Mouse (Mus musculus): Measurements from ENCODE around the gene Abraxas2.

Gene Abraxas2

DNA sequence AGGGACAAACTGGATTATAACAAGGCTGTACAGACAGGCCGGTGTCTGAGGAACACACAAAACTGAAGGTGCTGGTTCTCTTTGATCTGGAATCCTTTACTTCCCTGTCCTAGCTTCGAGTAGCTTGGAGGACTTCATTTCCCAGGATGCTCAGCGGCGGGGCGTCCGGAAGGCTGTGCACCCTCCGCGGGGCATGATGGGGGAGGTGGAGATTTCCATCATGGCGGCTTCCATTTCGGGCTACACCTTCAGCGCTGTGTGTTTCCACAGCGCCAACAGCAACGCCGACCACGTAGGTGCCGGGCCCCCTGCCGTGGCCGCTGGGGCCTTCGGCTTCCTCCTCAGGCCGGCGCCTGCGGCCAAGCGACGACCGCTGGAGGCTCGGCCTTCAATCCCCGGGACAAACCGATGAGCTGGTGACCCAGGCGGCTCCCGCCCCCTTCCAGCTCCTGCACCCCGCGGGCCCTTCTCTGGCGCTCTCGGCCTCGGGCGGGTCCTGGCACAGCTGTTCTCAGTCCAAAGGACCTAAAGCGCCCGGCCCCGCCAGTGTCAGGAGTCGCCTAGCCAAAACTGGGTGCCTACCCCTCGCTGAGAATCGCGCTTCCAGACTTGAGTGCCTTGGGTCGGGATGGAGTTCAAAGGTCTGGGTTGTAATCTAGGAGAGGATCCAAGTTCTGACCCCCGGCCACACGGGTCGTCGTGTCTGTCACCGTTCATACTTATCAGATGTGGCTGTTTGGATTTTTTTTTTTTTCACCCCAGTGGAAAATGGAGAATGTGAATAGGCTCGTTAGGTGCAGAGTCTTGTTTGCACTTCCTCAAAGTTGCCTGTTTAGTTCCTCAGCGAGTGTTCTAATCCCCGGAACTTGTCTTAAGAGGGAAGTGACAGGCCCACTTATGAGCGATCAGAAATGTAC is at the start of gene Abraxas2:
Gene Abraxas2, plus strand, starts transcription at position 184 of the 917 bp plus-strand sequence.
- peak; percentile 89 for DNase-seq (ENCODE audit: low read depth, low spot score)

GRCm38 (mm10) chr7:132809721-132810120 is 49.3 kb upstream of the Abraxas2 start:
- no peak for DNase-seq (ENCODE audit: low read depth, low spot score)

DNA sequence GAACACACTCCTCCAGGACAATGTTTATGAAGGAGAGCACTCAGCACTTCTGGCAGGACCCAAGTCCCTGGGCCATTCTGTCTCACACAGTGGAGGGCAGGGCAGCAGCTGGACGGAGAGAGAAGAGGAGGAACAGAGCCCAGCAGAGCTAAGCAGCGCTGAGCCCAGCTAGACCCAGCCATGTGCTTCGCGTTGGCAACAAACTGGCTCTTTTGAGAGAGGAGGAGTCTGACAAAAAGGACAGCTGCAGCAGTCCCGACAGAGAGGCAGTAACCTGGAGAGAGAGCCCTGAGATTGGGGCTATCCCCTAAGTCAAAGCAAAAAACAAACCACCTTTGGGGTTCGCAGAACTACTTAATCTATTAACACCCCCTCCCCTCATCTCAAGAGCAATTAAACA is 48.7 kb upstream of the Abraxas2 start:
- DNase-seq (ENCODE audit: low read depth, low spot score): no peak

GRCm38 (mm10) chr7:132810879-132811278 is 48.1 kb upstream of the Abraxas2 start:
- DNase-seq (ENCODE audit: low read depth, low spot score): no peak

GRCm38 (mm10) chr7:132811716-132812618 is 47.1 kb upstream of the Abraxas2 start:
- DNase-seq (ENCODE audit: low read depth, low spot score): no peak

DNA sequence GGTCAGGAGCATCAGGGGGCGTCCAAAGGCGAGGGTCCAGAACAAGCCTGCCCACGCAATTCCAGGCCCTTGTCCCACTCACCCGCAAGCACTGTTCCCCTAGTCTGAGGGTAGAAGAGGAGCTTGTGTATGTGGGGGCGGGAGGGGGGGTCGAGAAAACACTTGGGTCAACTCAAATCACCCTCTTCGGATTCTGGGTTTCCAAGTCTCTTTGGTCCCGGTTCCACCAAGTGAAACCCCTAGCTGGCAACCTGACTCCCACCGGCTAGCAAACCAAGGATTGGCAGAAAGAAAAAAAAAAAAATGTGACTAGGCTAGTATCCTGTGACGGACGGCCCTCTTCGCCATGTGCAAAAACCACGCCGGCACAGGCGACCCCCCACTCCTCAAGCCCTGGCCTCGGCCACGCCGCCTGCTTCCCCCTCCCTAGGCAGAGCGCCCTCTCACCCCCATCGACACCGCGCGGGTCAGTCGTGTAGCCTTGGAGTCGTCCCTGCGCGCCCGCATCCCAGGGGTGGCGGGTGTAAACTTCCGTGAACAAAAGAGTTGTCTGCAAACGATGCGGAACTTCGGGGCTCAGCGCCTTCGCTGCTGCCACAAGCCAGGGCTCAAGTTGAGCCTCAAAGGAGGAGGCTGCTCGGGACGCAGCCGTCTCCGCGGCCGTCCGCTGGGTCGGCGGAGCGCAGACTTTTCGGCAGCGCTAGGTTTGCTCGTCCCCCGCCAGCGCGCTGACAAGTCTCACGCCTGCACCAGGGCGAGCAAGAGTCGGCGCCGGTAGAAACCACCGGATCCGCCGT is 46.2 kb upstream of the Abraxas2 start:
- no peak for DNase-seq (ENCODE audit: low read depth, low spot score)

- no peak for DNase-seq (ENCODE audit: low read depth, low spot score)
Measured at GRCm38 (mm10) chr7:132813416-132814088, 45.5 kb upstream of the Abraxas2 start, which contains the start of gene Fam53b. Gene Fam53b (minus strand): TSS chr7:132813886.

DNA sequence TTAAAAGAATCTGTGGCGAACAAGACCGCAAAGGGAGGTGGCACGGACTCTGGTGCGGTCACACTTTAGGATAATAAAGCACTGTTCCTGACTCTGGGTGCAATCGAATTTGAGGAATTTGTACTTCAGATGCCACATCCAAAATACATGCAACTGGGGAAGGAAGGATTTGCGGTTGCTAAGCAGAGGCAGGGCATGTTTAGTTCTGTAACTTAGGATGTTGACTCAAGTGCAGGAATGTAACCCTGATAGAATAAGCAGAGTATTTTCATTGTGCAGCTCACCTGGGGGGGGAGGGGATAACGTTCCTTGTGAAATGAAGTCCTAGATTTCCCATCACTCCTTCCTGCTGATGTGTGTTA is 45.0 kb upstream of the Abraxas2 start:
- no peak for DNase-seq (ENCODE audit: low read depth, low spot score)

GRCm38 (mm10) chr7:132815081-132815480 is 43.9 kb upstream of the Abraxas2 start:
- DNase-seq (ENCODE audit: low read depth, low spot score): no peak

GRCm38 (mm10) chr7:132816528-132816927 is 42.5 kb upstream of the Abraxas2 start:
- DNase-seq (ENCODE audit: low read depth, low spot score): no peak

DNA sequence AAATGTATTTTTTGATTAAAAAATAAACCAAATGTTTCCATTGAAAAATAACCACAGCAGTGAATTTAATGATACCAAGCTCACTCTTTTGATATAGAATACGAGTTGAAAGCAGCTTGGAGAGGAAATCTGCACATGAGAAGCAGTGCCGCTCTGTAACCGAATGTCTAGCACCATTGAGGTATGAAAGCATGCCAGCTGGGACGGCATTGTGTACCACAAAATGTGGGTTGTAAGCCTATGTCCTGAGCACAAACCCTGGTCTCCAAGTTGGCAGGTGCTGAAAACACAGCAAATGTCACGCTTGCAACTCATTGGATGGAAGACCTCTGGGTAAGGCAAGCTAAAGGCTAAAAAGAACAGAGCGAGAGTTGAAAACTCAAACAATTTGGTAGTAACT is 42.0 kb upstream of the Abraxas2 start:
- DNase-seq (ENCODE audit: low read depth, low spot score): no peak

DNA sequence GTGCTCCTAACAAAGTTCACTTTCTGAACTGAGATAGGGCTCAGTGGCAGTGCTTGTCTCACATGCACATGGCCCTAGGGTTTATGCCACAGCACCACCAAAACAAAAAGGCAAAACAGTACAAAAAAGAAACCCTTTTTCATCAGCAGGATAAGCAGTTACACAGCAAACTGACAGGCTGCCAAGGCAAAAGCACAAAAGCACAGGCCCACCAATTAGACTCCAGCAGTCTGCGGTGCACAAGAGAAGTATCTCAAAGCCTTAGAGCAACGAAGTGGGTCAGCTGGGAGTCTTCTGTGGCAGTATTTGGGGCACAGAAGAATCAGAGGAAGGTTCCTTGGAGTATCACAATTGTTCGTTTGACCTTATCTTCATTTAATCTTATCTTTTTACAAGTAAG is 38.3 kb upstream of the Abraxas2 start:
- DNase-seq (ENCODE audit: low read depth, low spot score): no peak

DNA sequence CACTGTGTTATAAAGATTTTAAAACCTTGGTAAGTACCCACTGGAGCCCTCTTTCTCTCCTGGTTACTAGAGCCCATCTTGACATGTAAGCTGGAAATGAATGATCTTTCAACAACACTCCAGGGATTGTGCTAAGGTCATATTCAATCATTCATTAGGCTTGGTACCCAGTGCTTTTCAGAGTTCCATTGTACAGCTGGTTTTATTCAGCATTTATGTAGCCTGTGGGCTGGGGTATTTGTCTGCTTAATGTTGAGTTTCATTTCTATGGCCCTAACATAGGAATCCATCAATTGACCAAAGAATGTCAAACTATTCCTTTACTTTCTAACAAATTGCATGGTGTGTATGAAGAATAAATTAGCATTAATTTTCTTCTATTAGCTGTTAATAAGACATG is 35.2 kb upstream of the Abraxas2 start:
- DNase-seq (ENCODE audit: low read depth, low spot score): no peak

DNA sequence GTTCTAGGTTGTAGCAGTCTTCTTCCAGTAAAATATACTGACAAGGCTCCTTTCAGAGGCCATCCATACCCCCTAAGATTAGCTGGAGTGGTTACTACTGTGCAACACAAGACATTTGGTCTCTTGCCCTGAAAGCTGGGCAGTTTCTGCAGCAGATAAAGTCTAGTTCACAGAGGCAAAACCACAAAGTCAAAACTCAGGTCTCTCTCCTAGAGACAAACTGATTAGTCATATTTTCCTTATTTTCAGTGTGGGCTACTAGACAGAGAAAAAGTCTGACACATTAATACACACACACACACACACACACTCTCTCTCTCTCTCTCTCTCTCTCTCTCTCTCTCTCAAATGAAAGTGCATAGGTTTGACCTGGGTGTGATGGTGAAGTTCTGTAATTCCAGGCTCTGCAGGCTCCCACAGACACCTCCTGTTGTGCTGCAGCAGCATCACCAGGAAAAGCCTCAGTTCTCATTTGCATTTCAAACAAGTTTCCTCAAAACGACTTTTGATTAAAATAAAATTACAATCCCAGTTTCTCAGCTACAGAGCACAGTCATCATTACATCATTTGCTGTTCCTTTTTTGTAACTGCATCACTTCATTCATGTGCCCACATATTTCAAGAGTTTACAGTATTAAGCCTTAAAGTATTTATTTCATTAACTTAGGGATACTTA is 34.5 kb upstream of the Abraxas2 start:
- peak; percentile 52 for DNase-seq (ENCODE audit: low read depth, low spot score)

DNA sequence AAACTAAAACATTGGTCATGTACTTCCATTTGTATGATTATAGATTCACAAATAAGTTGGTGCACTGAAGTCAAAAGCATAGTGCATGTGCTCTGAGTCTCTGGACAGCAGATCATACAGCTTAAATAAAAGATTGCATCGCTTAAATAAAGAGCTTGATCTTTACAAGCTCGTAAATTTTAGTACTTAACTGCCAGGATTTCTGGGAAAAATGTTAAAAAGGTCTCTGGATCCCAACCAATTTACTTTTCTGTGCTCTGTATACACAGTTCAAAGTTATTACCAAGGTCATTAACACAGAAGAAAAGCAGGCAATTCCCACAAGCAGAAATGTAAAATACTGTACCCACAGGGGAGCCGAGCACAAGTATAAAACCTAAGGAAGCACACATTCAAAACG is 28.1 kb upstream of the Abraxas2 start:
- no peak for DNase-seq (ENCODE audit: low read depth, low spot score)

DNA sequence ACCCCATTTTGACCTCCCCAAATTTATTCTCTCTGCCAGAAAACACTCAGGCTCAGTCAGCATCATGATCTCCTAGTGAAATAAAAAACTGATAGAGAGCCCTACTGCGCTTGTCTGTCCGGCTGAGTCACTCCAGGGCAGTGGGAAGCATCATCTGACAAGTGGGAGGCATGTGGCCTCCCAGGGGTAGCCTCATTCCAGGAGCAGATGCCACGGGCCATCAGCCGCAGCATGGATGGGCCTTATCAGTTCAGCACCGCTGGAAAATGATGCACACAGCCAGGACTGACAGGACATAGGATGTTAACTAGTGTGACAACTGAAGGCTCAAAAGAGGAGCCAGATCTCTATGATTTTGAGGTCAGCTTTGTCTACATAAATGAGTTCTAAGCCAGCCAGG is 17.7 kb upstream of the Abraxas2 start:
- DNase-seq (ENCODE audit: low read depth, low spot score): no peak

- DNase-seq (ENCODE audit: low read depth, low spot score): no peak
Measured at GRCm38 (mm10) chr7:132842455-132842854, 16.6 kb upstream of the Abraxas2 start.

GRCm38 (mm10) chr7:132843152-132843551 is 15.9 kb upstream of the Abraxas2 start:
- no peak for DNase-seq (ENCODE audit: low read depth, low spot score)

DNA sequence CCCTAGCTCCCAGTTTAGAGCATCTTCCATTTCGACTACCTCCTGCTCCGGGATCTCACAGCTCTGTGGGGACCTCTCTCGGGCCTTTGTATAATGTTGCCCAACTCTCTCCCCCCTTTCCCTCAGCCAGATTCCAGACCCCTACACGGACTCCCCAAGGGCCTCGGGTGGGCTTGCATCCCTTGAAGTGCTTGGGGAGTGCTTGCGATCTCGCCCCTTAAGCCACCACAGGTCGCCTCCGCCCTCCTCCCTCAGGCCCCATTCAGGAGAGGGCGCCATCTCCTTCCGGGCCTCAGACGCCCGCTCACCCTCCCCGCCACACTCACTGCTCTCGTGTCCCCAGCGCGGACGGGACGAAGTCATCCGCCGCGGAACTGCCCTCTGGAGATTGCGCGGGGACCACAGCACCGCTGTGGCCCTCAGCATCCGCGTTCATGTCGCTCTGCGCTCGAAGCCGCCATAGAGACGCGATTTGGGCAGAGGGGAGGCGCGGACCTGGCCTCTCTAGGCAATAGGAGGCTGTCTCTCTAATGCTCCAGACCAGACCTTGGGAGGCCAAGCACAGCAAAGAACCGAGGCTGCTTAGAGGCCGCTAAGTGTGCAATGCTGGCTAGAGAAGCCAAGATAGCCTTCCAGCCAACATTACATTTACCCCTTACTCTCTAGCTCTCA is 6.7 kb upstream of the Abraxas2 start, which contains the start of gene Eef1akmt2:
Gene Eef1akmt2, minus strand, starts transcription at position 501 of the 672 bp plus-strand sequence.
- peak; percentile 83 for DNase-seq (ENCODE audit: low read depth, low spot score)

GRCm38 (mm10) chr7:132853361-132853760 is 5.7 kb upstream of the Abraxas2 start:
- no peak for DNase-seq (ENCODE audit: low read depth, low spot score)

Measured in telencephalon, adult 2 months (tissue).